Mouse (Mus musculus) intestine, embryonic 15.5 days (tissue): ENCODE results near the gene Inppl1. TPM values are rescaled to one million over a fixed set of nuclear protein-coding genes. Genes with fewer than 3 reads are reported as not detected.

Experiments used
- ATAC-seq: fragments of 200-750 bp; cut with Nextera tagmentation; 2 replicates; pipeline ENCODE4 v1.8.0; 2017; ENCODE audit warnings: moderate TSS enrichment, moderate library complexity
- H3K27ac ChIP-seq: fragments of 300-500 bp; sonication (generic); 2 replicates; pipeline ENCODE4 v1.5.1; 2015; ENCODE audit warnings: mild to moderate bottlenecking, inconsistent platforms
- H3K27me3 ChIP-seq: fragments of 300-500 bp; sonication (generic); replicated peaks from 2 replicates; pipeline ENCODE4 v1.6.1; 2015; ENCODE audit warnings: inconsistent platforms
- H3K36me3 ChIP-seq: fragments of 300-500 bp; sonication (generic); 2 replicates; pipeline ENCODE4 v1.6.1; 2015; ENCODE audit warnings: inconsistent platforms
- H3K4me1 ChIP-seq: fragments of 300-500 bp; sonication (generic); replicated peaks from 2 replicates; pipeline ENCODE4 v1.6.1; 2015; ENCODE audit warnings: inconsistent platforms
- H3K4me2 ChIP-seq: fragments of 300-500 bp; sonication (generic); replicated peaks from 2 replicates; pipeline ENCODE4 v1.6.1; 2015; ENCODE audit warnings: mild to moderate bottlenecking, inconsistent platforms
- H3K4me3 ChIP-seq: fragments of 300-500 bp; sonication (generic); replicated peaks from 2 replicates; pipeline ENCODE4 v1.5.1; 2015; ENCODE audit warnings: inconsistent platforms
- H3K9ac ChIP-seq: fragments of 300-500 bp; sonication (generic); 2 replicates; pipeline ENCODE4 v1.6.1; 2015; ENCODE audit warnings: inconsistent platforms
- H3K9me3 ChIP-seq: fragments of 300-500 bp; sonication (generic); 2 replicates; pipeline ENCODE4 v1.6.1; 2016; ENCODE audit warnings: inconsistent platforms
- WGBS: fragments of 180-500 bp; shearing (Covaris S2); methylation state at CpG from one replicate; pipeline ENCODE4 v1.1.7; 2015; 5-methylcytosine and 5-hydroxymethylcytosine counted together
- polyA plus RNA-seq: library from polyadenylated mRNA; unstranded; fragments of >200 nt; fragmentation: Nextera tagmentation; extraction: Ambion mirVana; gene quantifications from 2 replicates; pipeline ENCODE4 v1.2.1, GENCODE M21; 2015

Inppl1 gene
- polyA plus RNA-seq, 1 experiment from 2014 or later = 35.4 TPM

DNA sequence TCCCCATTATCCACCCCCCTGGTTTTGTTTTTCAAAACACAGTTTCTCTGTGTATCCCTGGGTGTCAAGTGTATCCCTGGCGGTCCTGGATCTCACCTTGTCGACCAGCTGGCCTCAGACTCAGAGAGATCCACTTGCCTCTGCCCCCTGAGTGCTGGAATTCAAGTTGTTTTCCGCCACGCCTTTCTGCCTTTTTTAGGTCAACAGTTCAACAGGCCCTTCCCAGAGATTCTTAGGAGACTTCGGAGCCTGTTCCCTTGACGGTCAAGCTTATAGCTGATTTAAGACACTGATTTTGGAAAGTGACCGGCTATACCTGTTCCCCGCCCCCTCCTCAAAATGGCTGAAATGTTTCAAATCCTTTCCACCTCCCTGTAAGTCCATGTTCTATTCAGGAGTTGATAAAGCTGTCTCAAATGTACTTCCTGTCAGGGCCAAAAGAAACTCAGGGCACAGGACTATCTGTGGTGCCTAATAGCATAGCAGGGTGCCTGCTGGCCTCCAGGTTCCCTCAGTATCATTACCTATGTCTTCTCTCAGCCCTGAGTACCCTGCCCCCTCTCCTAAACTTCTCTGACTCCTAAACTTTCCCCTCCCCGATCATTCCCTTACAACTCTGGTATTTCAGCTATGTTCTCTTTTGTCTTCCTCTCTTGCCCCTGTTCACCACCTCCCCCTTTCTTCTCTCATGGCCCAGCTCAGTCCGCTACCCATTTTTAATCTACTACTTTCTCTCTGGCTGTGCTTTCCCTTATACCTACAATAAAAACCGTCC is 28.6 kb upstream of the Inppl1 start:
- Histone ChIP-seq H3K9ac (no peak overlapping the region), H3K4me2 (no peak overlapping the region), H3K27me3 (no peaks in the 10 kb centered on the region), H3K36me3 (no peaks in the 10 kb centered on the region), H3K9me3 (no peaks in the 10 kb centered on the region), H3K4me3 (no peak overlapping the region), H3K27ac (no peak overlapping the region), H3K4me1 (peaks cover 9% of the 10 kb centered on the region; the same call in 1 of the 2 replicates)
- ATAC-seq = no peak
- 85% methylated on average over 11 of the region's 11 CpGs for WGBS

DNA sequence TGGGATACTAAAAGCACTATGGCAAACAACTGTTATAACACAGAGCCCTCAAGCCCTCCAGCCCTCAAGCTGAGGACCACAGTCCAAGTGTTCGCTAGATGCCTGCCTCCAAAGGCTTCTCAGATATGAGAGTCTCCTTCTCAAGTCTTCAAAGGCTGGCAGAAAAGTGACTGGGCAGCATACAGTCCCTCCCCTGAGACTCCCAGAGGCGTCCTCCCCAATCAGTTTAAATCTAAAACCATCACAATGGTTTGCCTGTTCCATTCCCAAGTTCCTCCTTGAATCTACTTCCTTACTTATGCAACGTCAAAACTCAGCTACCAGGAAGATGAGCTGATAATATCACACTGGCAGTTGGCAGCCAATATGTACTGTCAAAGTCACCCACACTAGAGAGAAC is 25.4 kb upstream of the Inppl1 start, which contains the start of gene Anapc15:
Gene Anapc15 (plus strand): TSS at position 301 of the 400 bp plus-strand sequence.
- WGBS = 74% methylated on average over 3 of the region's 3 CpGs
- ATAC-seq = no peak
- no peak within 1 kb of the TSS for H3K9ac ChIP-seq

GRCm38 (mm10) chr7:101862291-101862690 is 24.3 kb upstream of the Inppl1 start:
- 67% methylated on average over 3 of the region's 3 CpGs for WGBS
- no peak for ATAC-seq
- Histone ChIP-seq H3K9me3 (no peaks in the 10 kb centered on the region), H3K36me3 (no peaks in the 10 kb centered on the region), H3K27ac (no peak overlapping the region), H3K4me2 (no peak overlapping the region), H3K9ac (no peak overlapping the region), H3K27me3 (no peaks in the 10 kb centered on the region), H3K4me3 (no peak overlapping the region), H3K4me1 (0 out of 2 replicates have a peak, but pooled peaks cover 6% of the 10 kb centered on the region)

More for the DNA sequence above, 25.4 kb upstream of the Inppl1 start, which contains the start of gene Anapc15:
- Histone ChIP-seq H3K4me1 (peaks cover 8% of the 10 kb centered on the region; the same call in 1 of the 2 replicates), H3K27me3 (no peaks in the 10 kb centered on the region), H3K4me2 (no peak within 1 kb of the TSS), H3K36me3 (no peaks in the 10 kb centered on the region), H3K9me3 (no peaks in the 10 kb centered on the region), H3K27ac (no peak within 1 kb of the TSS), H3K4me3 (no peak within 1 kb of the TSS)

GRCm38 (mm10) chr7:101860978-101861377 is 22.9 kb upstream of the Inppl1 start:
- Histone ChIP-seq H3K4me1 (no peaks in the 10 kb centered on the region), H3K27ac (no peak overlapping the region), H3K36me3 (no peaks in the 10 kb centered on the region), H3K27me3 (no peaks in the 10 kb centered on the region), H3K9me3 (no peaks in the 10 kb centered on the region), H3K4me3 (no peak overlapping the region), H3K4me2 (no peak overlapping the region), H3K9ac (no peak overlapping the region)
- ATAC-seq = no peak

- Histone ChIP-seq H3K9me3 (no peaks in the 10 kb centered on the region), H3K9ac (no peak overlapping the region), H3K4me2 (no peak overlapping the region), H3K4me3 (no peak overlapping the region), H3K27me3 (no peaks in the 10 kb centered on the region), H3K4me1 (no peaks in the 10 kb centered on the region), H3K36me3 (no peaks in the 10 kb centered on the region), H3K27ac (no peak overlapping the region)
- no peak for ATAC-seq
- 79% methylated on average over 9 of the region's 9 CpGs for WGBS
These were observed 20.3 kb upstream of the Inppl1 start for GRCm38 (mm10) chr7:101858362-101858761.

GRCm38 (mm10) chr7:101857094-101857493 is 19.1 kb upstream of the Inppl1 start, which contains the start of gene Folr2:
Gene Folr2, minus strand, starts transcription at chr7:101857194.
- H3K4me3 ChIP-seq = no peak within 1 kb of the TSS
- H3K9me3 ChIP-seq = no peaks in the 10 kb centered on the region
- H3K36me3 ChIP-seq = no peaks in the 10 kb centered on the region
- H3K27ac ChIP-seq = no peak within 1 kb of the TSS
- H3K4me2 ChIP-seq = no peak within 1 kb of the TSS
- no peaks in the 10 kb centered on the region for H3K27me3 ChIP-seq
- H3K4me1 ChIP-seq = no peaks in the 10 kb centered on the region
- no peak for ATAC-seq
- 86% methylated on average over 4 of the region's 4 CpGs for WGBS
- H3K9ac ChIP-seq = no peak within 1 kb of the TSS

- H3K4me2 ChIP-seq = no peak overlapping the region
- WGBS = 64% methylated on average over 2 of the region's 2 CpGs
- no peak overlapping the region for H3K4me3 ChIP-seq
- no peak overlapping the region for H3K27ac ChIP-seq
- H3K9me3 ChIP-seq = no peaks in the 10 kb centered on the region
- H3K4me1 ChIP-seq = no peaks in the 10 kb centered on the region
- no peaks in the 10 kb centered on the region for H3K27me3 ChIP-seq
- no peak overlapping the region for H3K9ac ChIP-seq
- no peaks in the 10 kb centered on the region for H3K36me3 ChIP-seq
- no peak for ATAC-seq
These were observed 15.8 kb upstream of the Inppl1 start for GRCm38 (mm10) chr7:101853816-101854215.

DNA sequence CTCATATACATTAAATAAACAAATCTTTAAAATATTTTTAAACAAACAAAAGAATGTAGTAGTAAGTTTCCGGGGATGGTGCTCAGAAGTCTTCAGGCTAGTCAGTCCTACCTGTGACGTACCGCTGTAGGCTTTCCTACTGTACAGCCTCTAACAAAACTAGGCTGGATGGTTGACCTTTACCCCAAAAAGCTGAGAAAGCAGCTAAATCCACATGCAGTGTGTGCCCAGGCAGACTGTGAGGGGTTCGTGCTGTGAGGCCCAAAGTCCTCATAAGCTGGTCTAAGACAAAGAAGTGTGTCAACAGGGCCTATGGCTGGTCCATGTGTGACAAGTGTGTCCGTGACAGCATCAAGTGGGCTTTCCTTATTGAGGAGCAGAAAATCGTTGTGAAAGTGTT is 14.8 kb upstream of the Inppl1 start:
- ATAC-seq = no peak

DNA sequence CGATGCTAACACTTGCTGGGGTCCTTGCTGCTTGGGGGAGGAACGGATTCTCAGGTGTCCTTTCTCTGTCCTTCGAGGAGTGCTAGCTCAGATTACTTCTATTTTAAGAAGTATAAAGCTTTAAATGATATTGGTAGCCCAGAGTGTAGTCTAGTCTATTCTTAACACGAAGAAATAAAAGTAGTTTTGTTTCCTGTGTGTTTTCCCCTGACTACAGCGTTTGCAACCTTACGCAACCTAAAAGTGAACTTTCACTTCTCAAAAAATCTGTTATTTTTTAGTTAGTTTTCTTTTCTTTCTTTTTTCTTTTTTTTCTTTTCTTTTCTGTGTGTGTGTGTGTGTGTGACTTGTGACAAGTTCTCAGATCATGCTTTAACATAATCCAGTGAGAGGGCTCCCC is 13.7 kb upstream of the Inppl1 start:
- Histone ChIP-seq H3K4me3 (no peak overlapping the region), H3K4me2 (no peak overlapping the region), H3K36me3 (no peaks in the 10 kb centered on the region), H3K9me3 (no peaks in the 10 kb centered on the region), H3K27me3 (no peaks in the 10 kb centered on the region), H3K4me1 (no peaks in the 10 kb centered on the region), H3K27ac (no peak overlapping the region), H3K9ac (no peak overlapping the region)
- ATAC-seq = no peak
- WGBS = 84% methylated on average over 6 of the region's 6 CpGs

More for the DNA sequence above, 14.8 kb upstream of the Inppl1 start:
- no peak overlapping the region for H3K4me3 ChIP-seq
- no peaks in the 10 kb centered on the region for H3K36me3 ChIP-seq
- H3K27ac ChIP-seq = no peak overlapping the region
- H3K4me2 ChIP-seq = no peak overlapping the region
- no peaks in the 10 kb centered on the region for H3K27me3 ChIP-seq
- no peaks in the 10 kb centered on the region for H3K4me1 ChIP-seq
- no peak overlapping the region for H3K9ac ChIP-seq
- no peaks in the 10 kb centered on the region for H3K9me3 ChIP-seq
- WGBS = 82% methylated on average over 6 of the region's 6 CpGs

GRCm38 (mm10) chr7:101847934-101848333 is 9.9 kb upstream of the Inppl1 start:
- no peaks in the 10 kb centered on the region for H3K4me1 ChIP-seq
- no peak overlapping the region for H3K9ac ChIP-seq
- no peak overlapping the region for H3K4me3 ChIP-seq
- H3K27ac ChIP-seq = no peak overlapping the region
- WGBS = 81% methylated on average over 1 of the region's 1 CpGs
- H3K27me3 ChIP-seq = no peaks in the 10 kb centered on the region
- no peak for ATAC-seq
- H3K36me3 ChIP-seq = no peaks in the 10 kb centered on the region
- H3K4me2 ChIP-seq = no peak overlapping the region
- no peaks in the 10 kb centered on the region for H3K9me3 ChIP-seq

DNA sequence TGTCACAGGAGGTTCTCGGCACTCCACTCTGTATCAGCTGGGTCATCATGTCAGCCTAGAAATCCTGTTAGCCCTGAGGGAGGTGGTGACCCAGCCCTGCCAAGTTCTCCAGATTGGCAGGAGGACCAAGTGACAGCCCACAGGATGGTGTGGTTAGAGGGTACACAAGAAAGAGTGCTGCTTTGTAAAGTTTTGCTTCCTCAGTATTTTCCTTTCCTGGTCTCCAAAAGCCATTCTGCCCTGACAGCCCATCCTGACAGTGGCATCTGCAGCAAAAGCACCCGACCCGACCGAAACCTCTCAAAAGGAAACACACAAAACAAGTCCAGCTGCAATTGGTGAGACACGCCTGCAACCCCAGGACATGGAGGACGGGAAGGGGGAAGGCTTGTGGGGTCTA is 6.2 kb upstream of the Inppl1 start:
- no peak for ATAC-seq
- 69% methylated on average over 6 of the region's 6 CpGs for WGBS
- Histone ChIP-seq H3K4me2 (no peak overlapping the region), H3K36me3 (no peaks in the 10 kb centered on the region), H3K9ac (no peak overlapping the region), H3K4me1 (no peaks in the 10 kb centered on the region; the same call in 1 of the 2 replicates), H3K9me3 (no peaks in the 10 kb centered on the region), H3K27me3 (no peaks in the 10 kb centered on the region), H3K4me3 (no peak overlapping the region), H3K27ac (no peak overlapping the region)

- Histone ChIP-seq H3K27ac (peak overlapping the region; percentile 95), H3K4me2 (peak overlapping the region; percentile 77), H3K4me1 (peaks cover 30% of the 10 kb centered on the region), H3K9ac (peak overlapping the region; percentile 99), H3K27me3 (no peaks in the 10 kb centered on the region), H3K36me3 (peaks cover 14% of the 10 kb centered on the region), H3K9me3 (no peaks in the 10 kb centered on the region), H3K4me3 (peak overlapping the region; percentile 83)
- WGBS = under 1% methylated on average over 20 of the region's 20 CpGs
- peak; percentile 8 for ATAC-seq
These were observed 849 bp downstream of the Inppl1 start for GRCm38 (mm10) chr7:101837154-101837605.
